Mouse (Mus musculus): Measurements from ENCODE around the gene Sdhaf4. TPM values are rescaled to one million over a fixed set of nuclear protein-coding genes. Genes with fewer than 3 reads are reported as not detected.
"Not testable (repeated sequence)": the region's sequence is repeated elsewhere in the genome, so short reads cannot be mapped to it uniquely, and the experiment has no call there.

Gene Sdhaf4
- polyA plus RNA-seq, 1 experiment = 40.5 TPM

DNA sequence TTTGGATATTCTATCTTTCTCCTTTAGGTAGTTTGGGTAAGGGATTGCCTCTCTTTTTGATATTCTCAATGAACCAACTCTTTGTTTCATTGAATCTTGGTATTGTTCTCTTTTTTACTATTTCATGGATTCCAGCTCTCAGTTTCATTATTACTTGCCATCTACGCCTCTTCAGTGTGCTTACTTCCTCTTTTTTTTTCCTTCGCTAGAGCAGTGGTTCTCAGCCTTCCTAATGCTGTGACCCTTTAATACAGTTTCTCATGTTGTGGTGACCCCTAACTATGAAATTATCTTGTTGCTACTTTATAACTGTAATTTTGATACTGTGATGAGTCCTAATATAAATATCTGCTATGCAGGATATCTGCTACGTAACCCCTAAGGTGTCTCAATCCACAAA is 22.3 kb downstream of the Sdhaf4 start:
- Histone ChIP-seq H3K4me3 (no peak overlapping the region), H3K36me3 (ENCODE audit: control insufficient read depth, insufficient read depth) (no peaks in the 10 kb centered on the region), H3K79me2 (ENCODE audit: control insufficient read depth, insufficient read depth) (no peaks in the 10 kb centered on the region), H3K27me3 (ENCODE audit: control insufficient read depth, insufficient read depth, insufficient read length) (no peaks in the 10 kb centered on the region), H3ac (ENCODE audit: control insufficient read depth, insufficient read length) (no peak overlapping the region), H3K4me2 (ENCODE audit: low read depth) (no peak overlapping the region)
- no peak for TF ChIP-seq SRF (IDR thresholded peaks at IDR 0.05; ENCODE audit: control insufficient read depth, insufficient read length, low read depth)
- no peak for TF ChIP-seq REST (IDR thresholded peaks at IDR 0.05; ENCODE audit: insufficient read depth, insufficient read length)
- no peak for TF ChIP-seq USF1 (IDR thresholded peaks at IDR 0.05; ENCODE audit: low read depth)
- TF ChIP-seq POLR2AphosphoS2 (IDR thresholded peaks at IDR 0.05; ENCODE audit: insufficient read length, low read depth) = no peak
- no peak for TF ChIP-seq MYOG (IDR thresholded peaks at IDR 0.05; ENCODE audit: control insufficient read depth in 1 of 3, insufficient read depth in 1 of 3, insufficient read length in 2 of 3, low read depth in 2 of 3)
- no peak for TF ChIP-seq MAX (IDR thresholded peaks at IDR 0.05; ENCODE audit: low read depth)
- no peak for TF ChIP-seq POLR2A (IDR thresholded peaks at IDR 0.05; ENCODE audit: insufficient read length, low read depth)
- no peak for TF ChIP-seq TCF12 (IDR thresholded peaks at IDR 0.05; ENCODE audit: insufficient read depth, poor library complexity, severe bottlenecking)
- no peak for TF ChIP-seq CEBPB (IDR thresholded peaks at IDR 0.05; ENCODE audit: insufficient read depth, poor library complexity, severe bottlenecking)
- TF ChIP-seq E2F4 (IDR thresholded peaks at IDR 0.05; ENCODE audit: insufficient read depth) = no peak
- TF ChIP-seq MYOD1 (IDR thresholded peaks at IDR 0.05; ENCODE audit: control insufficient read depth in 1 of 3, insufficient read length in 2 of 3, low read depth in 2 of 3) = no peak
- no peak for TF ChIP-seq TCF3 (IDR thresholded peaks at IDR 0.05; ENCODE audit: insufficient read length, low read depth)

DNA sequence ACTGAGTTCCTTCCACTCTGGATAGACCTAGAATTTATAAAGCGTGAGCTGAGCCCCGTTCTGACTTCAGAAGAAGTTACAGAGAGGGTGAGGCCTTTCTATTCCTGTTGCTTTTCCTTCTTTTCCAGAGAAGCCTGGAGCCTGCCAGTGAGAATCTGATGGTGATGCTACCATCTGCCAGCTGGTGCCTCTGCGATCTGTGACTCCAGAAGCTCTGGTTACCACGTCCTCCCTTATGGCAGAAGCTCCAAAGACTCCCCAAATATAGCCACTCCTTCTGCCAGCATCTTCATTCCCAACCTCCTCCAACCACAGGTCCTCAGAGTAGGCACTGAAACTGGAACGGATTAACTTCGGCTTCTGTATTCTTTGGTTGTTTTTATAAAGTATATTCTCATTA is 27.2 kb downstream of the Sdhaf4 start:
- no peaks in the 10 kb centered on the region for H3K79me2 ChIP-seq (ENCODE audit: control insufficient read depth, insufficient read depth)
- TF ChIP-seq USF1 (IDR thresholded peaks at IDR 0.05; ENCODE audit: low read depth) = no peak
- no peak for TF ChIP-seq TCF3 (IDR thresholded peaks at IDR 0.05; ENCODE audit: insufficient read length, low read depth)
- TF ChIP-seq MAX (IDR thresholded peaks at IDR 0.05; ENCODE audit: low read depth) = no peak
- no peak for TF ChIP-seq REST (IDR thresholded peaks at IDR 0.05; ENCODE audit: insufficient read depth, insufficient read length)
- TF ChIP-seq POLR2AphosphoS2 (IDR thresholded peaks at IDR 0.05; ENCODE audit: insufficient read length, low read depth) = no peak
- TF ChIP-seq E2F4 (IDR thresholded peaks at IDR 0.05; ENCODE audit: insufficient read depth) = no peak
- no peak for TF ChIP-seq POLR2A (IDR thresholded peaks at IDR 0.05; ENCODE audit: insufficient read length, low read depth)
- TF ChIP-seq SRF (IDR thresholded peaks at IDR 0.05; ENCODE audit: control insufficient read depth, insufficient read length, low read depth) = no peak
- TF ChIP-seq MYOD1 (IDR thresholded peaks at IDR 0.05; ENCODE audit: control insufficient read depth in 1 of 3, insufficient read length in 2 of 3, low read depth in 2 of 3) = no peak
- no peak for TF ChIP-seq CEBPB (IDR thresholded peaks at IDR 0.05; ENCODE audit: insufficient read depth, poor library complexity, severe bottlenecking)
- no peak for TF ChIP-seq MYOG (IDR thresholded peaks at IDR 0.05; ENCODE audit: control insufficient read depth in 1 of 3, insufficient read depth in 1 of 3, insufficient read length in 2 of 3, low read depth in 2 of 3)
- no peak for TF ChIP-seq TCF12 (IDR thresholded peaks at IDR 0.05; ENCODE audit: insufficient read depth, poor library complexity, severe bottlenecking)
- H3K36me3 ChIP-seq (ENCODE audit: control insufficient read depth, insufficient read depth) = no peaks in the 10 kb centered on the region
- H3ac ChIP-seq (ENCODE audit: control insufficient read depth, insufficient read length) = no peak overlapping the region
- H3K4me2 ChIP-seq (ENCODE audit: low read depth) = no peak overlapping the region
- H3K27me3 ChIP-seq (ENCODE audit: control insufficient read depth, insufficient read depth, insufficient read length) = no peaks in the 10 kb centered on the region
- H3K4me3 ChIP-seq = no peak overlapping the region

DNA sequence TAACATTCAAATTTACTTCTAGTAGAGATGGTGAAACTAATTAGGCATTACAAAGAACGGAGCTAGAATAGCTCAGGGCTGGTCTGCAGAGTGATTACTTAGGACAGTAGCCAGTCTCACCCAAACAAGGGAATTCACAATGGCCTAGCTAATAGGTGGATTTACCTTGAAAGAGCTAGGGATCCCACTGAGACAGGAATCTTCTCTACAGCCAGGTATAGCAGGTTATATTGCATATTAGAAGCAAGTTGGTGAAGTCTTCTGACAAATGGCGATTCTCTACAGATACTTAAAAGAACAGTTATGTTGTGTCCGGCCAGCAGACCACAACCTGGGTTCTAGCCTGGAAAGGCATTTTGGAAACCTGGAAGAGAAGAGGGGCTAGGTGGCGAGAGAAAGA is 34.3 kb downstream of the Sdhaf4 start:
- not testable (repeated sequence) for H3K36me3 ChIP-seq (ENCODE audit: control insufficient read depth, insufficient read depth); H3K79me2 ChIP-seq (ENCODE audit: control insufficient read depth, insufficient read depth); H3ac ChIP-seq (ENCODE audit: control insufficient read depth, insufficient read length); H3K4me3 ChIP-seq; H3K27me3 ChIP-seq (ENCODE audit: control insufficient read depth, insufficient read depth, insufficient read length); H3K4me2 ChIP-seq (ENCODE audit: low read depth)

DNA sequence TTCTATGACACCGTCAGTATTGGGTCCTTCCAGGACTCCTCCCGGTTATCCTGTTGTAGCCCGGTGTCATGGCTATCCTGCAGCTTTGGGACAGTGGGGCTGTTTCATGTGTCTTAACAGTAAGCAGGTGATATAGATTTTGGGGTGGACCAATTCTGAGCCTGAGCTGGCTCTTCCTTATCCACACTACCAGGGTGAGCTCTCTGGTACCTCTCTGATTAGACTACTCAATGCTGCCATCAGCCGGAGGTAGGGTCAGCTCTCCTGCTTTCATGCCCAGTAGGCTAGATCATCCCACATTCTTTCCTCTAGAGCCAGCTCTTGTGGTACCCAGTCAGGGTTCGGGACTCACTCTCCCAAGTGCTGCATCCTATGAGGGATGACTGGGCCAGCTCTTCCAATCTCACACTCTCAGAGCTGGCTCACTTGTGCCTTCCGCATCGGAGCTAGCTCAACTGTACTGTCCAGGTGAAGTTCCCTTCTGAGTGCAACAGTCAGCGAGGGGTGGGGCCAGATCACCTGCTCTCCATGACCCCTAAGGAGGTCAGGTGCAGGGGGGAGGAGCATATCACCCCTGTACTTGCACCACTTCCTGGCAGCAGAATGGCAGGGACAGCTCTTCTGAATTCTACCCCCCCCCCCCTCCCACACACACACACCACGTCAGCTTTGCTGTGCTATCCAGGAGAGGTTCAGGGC is 37.3 kb downstream of the Sdhaf4 start:
- Histone ChIP-seq H3ac (ENCODE audit: control insufficient read depth, insufficient read length) (no peak overlapping the region), H3K79me2 (ENCODE audit: control insufficient read depth, insufficient read depth) (no peaks in the 10 kb centered on the region), H3K4me2 (ENCODE audit: low read depth) (no peak overlapping the region), H3K4me3 (no peak overlapping the region), H3K36me3 (ENCODE audit: control insufficient read depth, insufficient read depth) (no peaks in the 10 kb centered on the region), H3K27me3 (ENCODE audit: control insufficient read depth, insufficient read depth, insufficient read length) (no peaks in the 10 kb centered on the region)
- TF ChIP-seq E2F4 (IDR thresholded peaks at IDR 0.05; ENCODE audit: insufficient read depth) (no peak), REST (IDR thresholded peaks at IDR 0.05; ENCODE audit: insufficient read depth, insufficient read length) (no peak), MYOD1 (IDR thresholded peaks at IDR 0.05; ENCODE audit: control insufficient read depth in 1 of 3, insufficient read length in 2 of 3, low read depth in 2 of 3) (no peak), MYOG (IDR thresholded peaks at IDR 0.05; ENCODE audit: control insufficient read depth in 1 of 3, insufficient read depth in 1 of 3, insufficient read length in 2 of 3, low read depth in 2 of 3) (no peak), USF1 (IDR thresholded peaks at IDR 0.05; ENCODE audit: low read depth) (no peak), CEBPB (IDR thresholded peaks at IDR 0.05; ENCODE audit: insufficient read depth, poor library complexity, severe bottlenecking) (no peak)

DNA sequence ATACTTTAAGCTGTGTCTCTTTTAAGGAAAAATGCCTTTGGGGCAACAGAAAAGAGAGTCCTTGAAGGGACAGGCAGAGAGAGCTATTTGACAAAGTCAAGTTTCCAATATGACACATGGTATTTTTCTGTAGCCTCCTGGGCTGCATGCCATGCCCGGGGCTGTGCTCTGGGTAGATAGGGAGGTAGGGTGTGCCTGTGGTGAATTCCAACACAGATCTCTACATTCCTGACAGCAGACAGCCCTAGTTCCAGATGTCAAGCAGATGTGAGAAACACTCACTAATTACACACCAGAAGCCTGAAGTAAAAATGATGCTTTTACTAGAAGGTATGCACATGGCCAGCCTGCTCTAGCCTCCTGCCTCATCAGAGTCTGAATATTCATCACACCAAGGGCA is 39.2 kb downstream of the Sdhaf4 start:
- no peak for TF ChIP-seq MAX (IDR thresholded peaks at IDR 0.05; ENCODE audit: low read depth)
- no peaks in the 10 kb centered on the region for H3K79me2 ChIP-seq (ENCODE audit: control insufficient read depth, insufficient read depth)
- no peak overlapping the region for H3K4me2 ChIP-seq (ENCODE audit: low read depth)
- no peaks in the 10 kb centered on the region for H3K36me3 ChIP-seq (ENCODE audit: control insufficient read depth, insufficient read depth)
- no peak overlapping the region for H3K4me3 ChIP-seq
- no peaks in the 10 kb centered on the region for H3K27me3 ChIP-seq (ENCODE audit: control insufficient read depth, insufficient read depth, insufficient read length)
- no peak overlapping the region for H3ac ChIP-seq (ENCODE audit: control insufficient read depth, insufficient read length)
